Mouse (Mus musculus): ENCODE results near the gene 1700028K03Rik.

DNA sequence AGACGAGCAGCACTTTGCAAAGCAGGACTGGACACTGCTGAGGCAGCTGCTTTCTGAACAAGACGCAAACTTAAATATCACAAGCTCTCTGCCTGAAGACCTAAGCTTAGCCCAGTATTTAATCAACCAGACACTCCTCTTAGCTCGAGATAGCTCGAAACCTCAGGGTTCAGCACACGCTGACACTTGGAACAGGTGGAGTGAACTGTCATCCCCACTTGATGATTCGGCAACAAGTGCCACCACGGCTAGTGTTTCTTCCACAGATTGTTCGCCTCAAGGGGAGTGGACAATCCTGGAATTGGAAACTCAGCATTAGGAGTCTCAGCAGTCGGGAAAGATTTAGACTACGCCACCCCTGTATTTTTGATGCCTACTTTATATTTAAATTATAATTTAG, 24.0 kb upstream of the 1700028K03Rik start:
- TF ChIP-seq CTCF (IDR thresholded peaks at IDR 0.05; ENCODE audit: low read depth, low read length) (no peak), GATA1 (IDR thresholded peaks at IDR 0.05; ENCODE audit: borderline replicate concordance, low read length) (no peak), TAL1 (conservative IDR thresholded peaks at IDR 0.05; ENCODE audit: low read depth, low read length) (no peak)

All from G1E (cell line).